In genomic region chr8:75082181-75082805, GRCm38 (mm10) we compare ENCODE assay signal across 17 mouse cellular contexts. TPM values are rescaled to one million over a fixed set of nuclear protein-coding genes. Genes with fewer than 3 reads are reported as not detected.
DNase-seq lines count a peak whose midpoint lies in the region; ATAC-seq and TF ChIP-seq lines count a peak whose summit lies in the region.
"Had no signal": no experiment of that assay in that cellular context is flagged by ENCODE, and none has a peak within 500 bp of the region (broad histone marks: within the 10 kb centered on the region; RNA-seq: fewer than 3 reads in every experiment).

No protein-coding gene starts in this region.

- H3K79me2 ChIP-seq in CH12.LX (replicated peaks; ENCODE audit: control insufficient read depth, extremely low read depth, insufficient read depth, poor library complexity, severe bottlenecking): no peaks in the 10 kb centered on the region

- DNase-seq in CH12.LX (ENCODE audit: extremely low read depth): no peak
- DNase-seq in c-Kit-negative CD71-positive TER-119-positive erythroid progenitor cells, embryonic 14.5 days (ENCODE audit: low read depth, low spot score): peak; percentile 19
- DNase-seq in liver, embryonic 14.5 days (ENCODE audit: low read depth in 3 of 3, low spot score in 3 of 3): no peak
- DNase-seq in c-Kit-positive CD71-positive TER-119-positive erythroid progenitor cells, embryonic 14.5 days (ENCODE audit: low spot score): no peak
- no peak for DNase-seq in urinary bladder, postnatal 4 days (ENCODE audit: low spot score in 2 of 2)
- no peak for DNase-seq in heart, postnatal 36 days
- DNase-seq in layer of hippocampus, postnatal 10 days (ENCODE audit: low spot score in 2 of 2): no peak
- DNase-seq: cerebellum, adult 9-10 months; gastrocnemius, postnatal 10 days; kidney, adult 18-20 months; left cerebral cortex, postnatal 4 days had no signal

- no peak overlapping the region for H3K27ac ChIP-seq in CH12.LX (ENCODE audit: insufficient read depth, low read depth)
- peak overlapping the region; percentile 7; the same call in 1 of the 2 replicates for H3K27ac ChIP-seq in liver, embryonic 14.5 days
- H3K27ac ChIP-seq: forebrain, embryonic 15.5 days; hindbrain, embryonic 10.5 days; hindbrain, postnatal 0 days; limb, embryonic 15.5 days; midbrain, embryonic 12.5 days had no signal

- dilution Hi-C loops in CH12.LX (cut with MboI; ENCODE audit: extremely low pct_ligation_motif_present, extremely low pct_unique_long_range_greater_than_20kb, low sequenced_read_pairs): no loop called here

- 46% methylated on average over 6 of the region's 6 CpGs for WGBS in liver, embryonic 14.5 days (ENCODE audit: insufficient replicate concordance)

- intact Hi-C loops in heart, postnatal 36 days (cut with DNase I): no loop called here

- no peak overlapping the region for H3K4me2 ChIP-seq in CH12.LX (ENCODE audit: insufficient read depth, low read depth, poor library complexity, severe bottlenecking)
- H3K4me2 ChIP-seq in liver, embryonic 14.5 days (ENCODE audit: low read depth): peak overlapping the region; percentile 79; the same call in 1 of the 2 replicates
- H3K4me2 ChIP-seq: forebrain, embryonic 15.5 days; heart, embryonic 11.5 days; limb, embryonic 15.5 days; midbrain, embryonic 12.5 days had no signal

- no peaks in the 10 kb centered on the region for H3K9me3 ChIP-seq in CH12.LX (replicated peaks; ENCODE audit: low read length)
- H3K9me3 ChIP-seq in liver, embryonic 14.5 days (ENCODE audit: control insufficient read depth, low read length): no peaks in the 10 kb centered on the region
- H3K9me3 ChIP-seq: forebrain, embryonic 15.5 days; hindbrain, embryonic 10.5 days; limb, embryonic 15.5 days; midbrain, embryonic 12.5 days had no signal

- no peak; the same call in 1 of the 2 replicates for TF ChIP-seq RAD21 in CH12.LX (IDR thresholded peaks at IDR 0.05; ENCODE audit: low read depth, low read length)

- no peaks in the 10 kb centered on the region for H3K36me3 ChIP-seq in CH12.LX (replicated peaks in 1 of 2; ENCODE audit: control insufficient read depth in 1 of 2, insufficient read depth in 1 of 2, low read length in 1 of 2)
- no peaks in the 10 kb centered on the region for H3K36me3 ChIP-seq in liver, embryonic 14.5 days (replicated peaks; ENCODE audit: control insufficient read depth, insufficient read depth, low read depth)
- H3K36me3 ChIP-seq: forebrain, embryonic 15.5 days; hindbrain, embryonic 10.5 days; limb, embryonic 15.5 days; midbrain, embryonic 12.5 days had no signal

- no peak for TF ChIP-seq EP300 in CH12.LX (IDR thresholded peaks at IDR 0.05; ENCODE audit: low read length)
- no peak for TF ChIP-seq EP300 in liver, embryonic 14.5 days (IDR thresholded peaks at IDR 0.05; ENCODE audit: low read depth)

- no peaks in the 10 kb centered on the region for H3K27me3 ChIP-seq in CH12.LX (replicated peaks)
- H3K27me3 ChIP-seq in liver, embryonic 14.5 days (ENCODE audit: control insufficient read depth, insufficient read depth, low read length): no peaks in the 10 kb centered on the region
- H3K27me3 ChIP-seq: forebrain, embryonic 15.5 days; limb, embryonic 15.5 days had no signal

- peak in 1 of 2 experiments; percentile 38; a peak in 2 of 4 replicates for TF ChIP-seq CTCF in CH12.LX (conservative IDR thresholded peaks at IDR 0.05 in 1 of 2, IDR thresholded peaks at IDR 0.05 in 1 of 2; ENCODE audit: low read depth in 2 of 2, low read length in 2 of 2)
- peak; percentile 10; the same call in 1 of the 2 replicates for TF ChIP-seq CTCF in liver, embryonic 14.5 days (IDR thresholded peaks at IDR 0.05; ENCODE audit: low read depth)

- no peak for TF ChIP-seq POLR2A in CH12.LX (IDR thresholded peaks at IDR 0.05; ENCODE audit: low read depth, low read length)

- H3K4me3 ChIP-seq in CH12.LX (replicated peaks in 1 of 3; ENCODE audit: low read depth in 2 of 3, low read length in 2 of 3, poor library complexity in 1 of 3): no peak overlapping the region
- no peak overlapping the region for H3K4me3 ChIP-seq in liver, embryonic 14.5 days (ENCODE audit: insufficient read depth in 1 of 2, low read depth in 2 of 2, low read length in 2 of 2)
- H3K4me3 ChIP-seq: forebrain, embryonic 15.5 days; hindbrain, embryonic 10.5 days; limb, embryonic 15.5 days; midbrain, embryonic 12.5 days had no signal

- ATAC-seq in liver, embryonic 14.5 days (ENCODE audit: insufficient read depth): no peak
- ATAC-seq: forebrain, embryonic 15.5 days; hindbrain, postnatal 0 days had no signal

- in situ Hi-C loops in CH12.LX (cut with MboI; ENCODE audit: low pct_ligation_motif_present, low pct_unique_long_range_greater_than_20kb, low sequenced_read_pairs): no loop called here

- H3K4me1 ChIP-seq in CH12.LX (ENCODE audit: control insufficient read depth in 1 of 2, insufficient read depth in 2 of 2): peaks cover 24 to 55% of the 10 kb centered on the region in 2 experiments
- H3K4me1 ChIP-seq in liver, embryonic 14.5 days (replicated peaks; ENCODE audit: control insufficient read depth in 2 of 2, insufficient read depth in 2 of 2, low read length in 1 of 2): peaks cover 34 to 47% of the 10 kb centered on the region in 2 experiments

- H3K9ac ChIP-seq in CH12.LX (ENCODE audit: insufficient read depth, low read depth): no peak overlapping the region
- H3K9ac ChIP-seq in liver, embryonic 14.5 days (replicated peaks): no peak overlapping the region
- H3K9ac ChIP-seq: forebrain, embryonic 15.5 days; limb, embryonic 15.5 days; midbrain, embryonic 12.5 days had no signal

TF ChIP-seq in CH12.LX, 34 proteins besides CTCF, POLR2A, EP300 and RAD21:
- TF ChIP-seq SMC3 (IDR thresholded peaks at IDR 0.05; ENCODE audit: low read depth, low read length) (peak; percentile 39; the same call in 1 of the 2 replicates), ETS1 (conservative IDR thresholded peaks at IDR 0.05; ENCODE audit: low read depth, low read length) (no peak)

RNA-seq across cellular contexts. Expression of gene Hmox1, which starts 11.1 kb away (rescaled TPM):
- total RNA-seq in CH12.LX (2012; rRNA removed) (27.3 and 39.7 TPM in 2 replicates), CH12.LX (2014; rRNA removed) (53.2 and 67.3 TPM in 2 replicates)
- 87.4 and 92.2 TPM in 2 replicates for polyA plus RNA-seq in CH12.LX (2012; ENCODE audit: insufficient read length, low read depth)
- 87.2 and 91.8 TPM in 2 replicates for polyA plus RNA-seq in liver, embryonic 14.5 days (2012; rRNA removed)
- 57.7 and 61.7 TPM in 2 replicates for polyA plus RNA-seq in liver, embryonic 14.5 days (2014; fragmentation: Nextera tagmentation; extraction: Ambion mirVana)
- total RNA-seq in heart, postnatal 36 days (2021): 10 to 100 TPM; 12.1 to 21.6 TPM
- total RNA-seq in layer of hippocampus, postnatal 10 days (2021): 1 to 10 TPM; 5.9 to 6.8 TPM

RNA-seq across cellular contexts. Expression of gene Mcm5, which starts 27.1 kb away (rescaled TPM):
- 259 and 305 TPM in 2 replicates for total RNA-seq in CH12.LX (2012; rRNA removed)
- 282 and 294 TPM in 2 replicates for total RNA-seq in CH12.LX (2014; rRNA removed)
- polyA plus RNA-seq in CH12.LX (2012; ENCODE audit: insufficient read length, low read depth): 313 and 332 TPM in 2 replicates
- 115 and 126 TPM in 2 replicates for polyA plus RNA-seq in liver, embryonic 14.5 days (2012; rRNA removed)
- 145 and 158 TPM in 2 replicates for polyA plus RNA-seq in liver, embryonic 14.5 days (2014; fragmentation: Nextera tagmentation; extraction: Ambion mirVana)
- 1 to 10 TPM; 3.1 to 4.0 TPM for total RNA-seq in heart, postnatal 36 days (2021)
- total RNA-seq in layer of hippocampus, postnatal 10 days (2021): 1 to 10 TPM; 9.4 to 9.8 TPM

RNA-seq across cellular contexts. Expression of gene Tom1, which starts 48.8 kb away (rescaled TPM):
- total RNA-seq in CH12.LX (2012; rRNA removed) (15.6 and 18.4 TPM in 2 replicates), CH12.LX (2014; rRNA removed) (11.6 and 13.4 TPM in 2 replicates)
- 25.3 and 32.8 TPM in 2 replicates for polyA plus RNA-seq in CH12.LX (2012; ENCODE audit: insufficient read length, low read depth)
- 5.9 and 6.1 TPM in 2 replicates for polyA plus RNA-seq in liver, embryonic 14.5 days (2012; rRNA removed)
- polyA plus RNA-seq in liver, embryonic 14.5 days (2014; fragmentation: Nextera tagmentation; extraction: Ambion mirVana): 9.2 and 9.6 TPM in 2 replicates
- 10 to 100 TPM; 60.7 to 71.3 TPM for total RNA-seq in heart, postnatal 36 days (2021)
- 10 to 100 TPM; 34.8 to 36.7 TPM for total RNA-seq in layer of hippocampus, postnatal 10 days (2021)

Comparison
In these comparisons a context has a peak if more than half of its experiments do, and no peak if none do; other contexts are left out.
1. RNA of gene Mcm5, which starts 27.1 kb away (total RNA-seq): 259 to 305 TPM in CH12.LX; 9.4 to 9.8 TPM in layer of hippocampus, postnatal 10 days and 3.1 to 4.0 TPM in heart, postnatal 36 days; every median in the first group is over 10 times any median in the second.